Mouse (Mus musculus) lung, postnatal 0 days (tissue): Measurements from ENCODE around the gene Rrp7a.

Experiments
- CTCF ChIP-seq: IDR thresholded peaks from 2 replicates; pipeline ENCODE4 v1.5.1; 2016; ENCODE audit warnings: antibody characterized with exemption, mild to moderate bottlenecking
- EP300 ChIP-seq: IDR thresholded peaks from 2 replicates; pipeline ENCODE4 v1.6.1; 2016; ENCODE audit warnings: antibody characterized with exemption, mild to moderate bottlenecking, control low read depth

DNA sequence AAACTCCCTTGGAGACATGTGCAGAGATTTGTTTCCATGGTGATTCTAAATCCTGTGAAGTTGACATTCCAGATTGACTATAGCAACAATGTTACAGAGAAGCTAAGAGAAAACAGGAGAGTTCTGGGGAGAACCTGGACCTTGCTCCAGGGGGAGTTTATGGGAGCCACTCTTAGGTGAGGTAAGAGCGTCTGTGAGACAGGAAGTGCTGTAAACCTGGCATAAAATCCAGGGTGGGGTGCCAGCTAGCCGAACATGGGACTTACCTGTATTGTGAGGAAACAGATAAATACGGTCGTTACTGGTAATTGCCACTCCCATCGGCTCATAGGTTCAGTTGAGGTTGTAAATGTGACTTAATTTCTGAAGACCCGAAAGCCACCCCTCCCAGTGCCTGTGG is 16.2 kb downstream of the Rrp7a start:
- TF ChIP-seq CTCF = no peak
- no peak for TF ChIP-seq EP300
